Mouse (Mus musculus): Measurements from ENCODE around the gene 4931406C07Rik.
A peak's percentile ranks its signal among the peaks of the same experiment; 100 is the strongest.

Gene 4931406C07Rik

DNA sequence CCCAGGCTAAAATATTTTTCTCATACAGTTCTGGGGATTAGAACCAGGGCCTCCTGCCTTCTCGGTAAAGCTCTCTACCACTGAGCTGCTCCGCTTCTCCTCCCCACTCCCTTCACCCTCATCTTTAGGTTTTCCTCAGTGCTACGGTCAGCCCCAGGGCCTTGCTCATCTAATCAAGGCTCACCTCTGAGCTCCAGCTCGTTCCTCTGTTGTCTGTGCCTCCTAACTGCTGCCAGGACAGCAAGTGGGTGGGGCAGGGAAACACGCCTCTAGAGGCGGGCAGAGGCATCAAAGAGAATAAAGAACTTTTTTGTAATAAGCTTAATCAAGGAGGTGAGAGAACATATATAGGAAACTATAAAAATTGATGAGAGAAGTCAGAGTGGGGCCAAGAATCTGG, 18.4 kb downstream of the 4931406C07Rik start:
- no peak for DNase-seq

- DNase-seq, result no peak
Observed at GRCm38 (mm10) chr9:15285443-15285842, 20.8 kb downstream of the 4931406C07Rik start.

GRCm38 (mm10) chr9:15280491-15280879, 25.8 kb downstream of the 4931406C07Rik start:
- no peak for DNase-seq

GRCm38 (mm10) chr9:15279649-15280490, 26.4 kb downstream of the 4931406C07Rik start, which contains the start of gene Med17:
Med17 (minus strand) TSS chr9:15279931.
- DNase-seq, result peak; percentile 97

GRCm38 (mm10) chr9:15279139-15279648, 27.1 kb downstream of the 4931406C07Rik start:
- no peak for DNase-seq

DNA sequence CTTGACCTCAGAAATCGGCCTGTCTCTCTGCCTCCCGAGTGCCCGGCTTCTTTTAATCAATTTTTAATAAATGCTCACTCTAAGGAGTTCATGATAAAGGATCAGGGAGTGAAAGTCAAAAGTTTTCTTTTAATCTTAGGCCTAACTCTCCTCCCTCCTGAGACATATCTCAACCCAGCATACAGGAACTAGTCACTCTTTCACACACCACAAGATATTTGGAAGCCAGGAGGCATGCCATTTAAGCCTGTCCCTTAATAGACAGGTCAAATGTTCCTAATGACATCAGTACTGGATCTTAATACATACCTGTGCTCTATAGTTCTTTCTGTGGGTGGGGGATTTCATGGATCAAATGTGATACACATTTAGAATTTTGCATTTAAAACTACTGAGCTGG, 27.9 kb downstream of the 4931406C07Rik start:
- DNase-seq, result no peak

- no peak for DNase-seq
Observed at GRCm38 (mm10) chr9:15276855-15277254, 29.4 kb downstream of the 4931406C07Rik start.

DNA sequence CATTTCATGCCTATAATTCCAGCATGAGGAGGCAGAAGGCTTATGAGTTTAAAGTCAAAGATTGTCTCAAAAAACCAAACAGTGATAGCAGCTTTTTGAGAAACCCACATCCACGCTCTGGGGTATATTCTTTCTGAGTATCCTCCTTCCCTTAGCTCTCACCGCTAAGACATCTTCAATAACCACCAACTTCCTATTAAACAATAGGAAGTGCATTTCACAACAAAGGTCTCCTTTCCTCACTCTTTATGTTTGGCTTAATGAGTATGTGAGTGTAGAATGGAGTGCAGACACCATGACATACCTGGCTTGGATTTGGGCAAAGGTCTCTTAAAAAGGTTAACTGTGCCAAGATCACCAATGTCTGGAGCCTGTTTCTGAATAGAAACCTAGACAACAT, 32.3 kb downstream of the 4931406C07Rik start:
- no peak for DNase-seq

DNA sequence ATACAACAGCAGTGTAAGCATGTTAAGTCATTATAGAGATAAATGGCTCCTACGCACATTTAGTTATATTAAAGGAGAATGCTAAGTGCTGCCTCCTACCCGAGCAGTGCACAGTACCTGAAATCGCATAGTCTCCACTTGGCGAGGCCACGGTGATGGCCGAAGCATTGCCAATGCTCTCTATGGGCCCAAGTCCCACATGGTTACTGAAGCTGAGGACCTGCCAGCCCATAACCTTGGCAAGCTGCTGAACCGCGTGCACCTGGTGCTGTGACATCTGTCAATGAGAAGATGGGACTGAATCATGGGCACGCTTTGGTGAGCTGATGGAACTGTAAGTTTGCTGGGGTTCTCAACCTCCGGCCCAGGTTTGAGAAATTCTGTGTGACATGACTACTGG, 42.8 kb downstream of the 4931406C07Rik start:
- no peak for DNase-seq

DNA sequence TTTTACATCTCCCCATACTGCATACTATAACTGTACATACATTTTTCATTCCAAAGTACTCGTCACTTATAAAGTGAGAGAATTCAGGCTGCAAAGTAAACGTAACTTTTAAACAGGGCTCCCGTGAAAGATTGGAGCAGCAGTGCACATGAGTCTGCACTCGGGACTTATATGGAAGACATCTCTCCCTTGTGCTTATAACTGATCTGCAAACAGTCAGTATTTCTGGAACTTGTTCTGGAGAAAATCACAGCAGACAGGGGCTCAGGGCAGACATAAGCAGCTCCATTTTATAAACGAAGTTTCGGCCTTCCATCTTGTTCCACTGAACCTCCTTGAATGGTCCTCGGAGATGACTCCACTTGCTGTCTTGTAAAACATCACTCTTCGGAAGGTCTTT, 44.3 kb downstream of the 4931406C07Rik start:
- no peak for DNase-seq

DNA sequence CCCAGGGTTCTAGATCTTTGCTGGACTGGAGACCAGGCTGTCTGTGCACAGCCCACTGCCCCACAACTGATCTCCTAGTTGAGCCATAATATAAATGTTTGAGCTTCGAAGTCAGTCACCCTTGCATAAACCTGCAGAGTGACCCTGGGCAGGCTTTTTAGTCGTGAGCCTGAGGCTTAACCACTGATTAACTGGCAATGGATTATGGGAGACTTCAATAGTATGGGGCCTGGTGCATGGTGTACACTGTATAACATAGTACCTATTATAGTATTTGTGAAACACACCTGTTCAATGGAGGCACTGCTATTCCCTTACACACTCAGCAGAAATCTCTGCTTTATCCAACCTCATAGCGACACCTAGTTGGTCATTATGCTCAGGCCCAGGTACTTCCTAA, 50.0 kb downstream of the 4931406C07Rik start:
- no peak for DNase-seq

GRCm38 (mm10) chr9:15254501-15254900, 51.7 kb downstream of the 4931406C07Rik start:
- DNase-seq, result no peak

DNA sequence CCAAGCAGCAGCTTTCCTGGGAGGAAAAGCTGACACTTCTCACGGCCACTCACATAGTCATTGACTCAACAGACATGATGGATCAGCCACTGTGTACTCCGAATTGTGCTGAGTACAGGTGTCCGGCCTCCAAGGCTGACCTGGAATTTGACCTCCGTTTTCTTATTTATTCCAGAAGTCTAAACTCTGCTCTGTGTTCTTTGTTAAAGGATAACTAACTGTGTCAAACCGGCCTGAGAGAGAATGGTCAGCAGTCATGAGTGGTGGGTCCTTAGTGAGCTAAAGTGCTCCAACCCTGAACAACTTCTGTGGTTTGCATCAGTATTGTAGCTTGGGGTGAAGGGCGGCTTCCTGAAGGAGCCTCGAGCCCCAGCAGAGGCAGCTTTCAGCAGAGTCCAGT, 54.1 kb downstream of the 4931406C07Rik start:
- DNase-seq, result no peak

- no peak for DNase-seq
Observed at GRCm38 (mm10) chr9:15250376-15250775, 55.9 kb downstream of the 4931406C07Rik start.

DNA sequence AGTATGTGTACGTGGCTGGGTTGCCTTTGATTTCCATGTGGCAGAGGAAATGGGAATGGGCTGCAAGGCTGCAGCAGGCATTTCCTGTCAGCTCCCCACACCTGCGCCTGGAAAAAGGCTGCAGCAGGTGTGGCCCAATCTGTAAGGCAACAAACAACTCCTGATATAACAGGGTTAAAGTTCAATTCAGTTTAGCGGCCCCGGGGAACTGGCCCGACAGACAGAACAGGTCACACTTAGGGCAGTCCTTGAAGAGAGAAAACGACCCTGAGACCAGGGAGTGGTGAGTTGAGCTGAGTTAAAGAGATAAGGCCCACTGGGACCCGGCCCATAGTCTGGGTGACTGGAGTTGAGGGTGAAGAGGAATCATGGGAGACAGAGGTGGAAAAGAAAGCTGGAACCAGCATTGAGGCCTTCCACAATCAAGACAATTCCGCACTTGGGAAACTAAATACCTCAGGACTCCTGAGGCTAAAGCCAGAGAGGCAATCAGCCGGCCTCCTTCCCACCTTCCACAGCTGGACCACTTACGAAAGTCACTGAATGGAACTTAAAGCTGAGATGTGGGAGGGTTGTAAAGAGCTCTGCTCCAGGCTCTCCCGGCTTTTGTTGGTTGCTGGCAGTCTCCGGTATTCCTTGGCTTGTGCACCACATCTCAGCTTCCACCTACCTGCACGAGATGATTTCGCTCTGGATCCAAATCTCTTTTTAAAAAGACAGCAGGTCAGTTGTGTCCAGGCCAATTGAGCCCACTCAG, 60.8 kb downstream of the 4931406C07Rik start:
- DNase-seq, result no peak

DNA sequence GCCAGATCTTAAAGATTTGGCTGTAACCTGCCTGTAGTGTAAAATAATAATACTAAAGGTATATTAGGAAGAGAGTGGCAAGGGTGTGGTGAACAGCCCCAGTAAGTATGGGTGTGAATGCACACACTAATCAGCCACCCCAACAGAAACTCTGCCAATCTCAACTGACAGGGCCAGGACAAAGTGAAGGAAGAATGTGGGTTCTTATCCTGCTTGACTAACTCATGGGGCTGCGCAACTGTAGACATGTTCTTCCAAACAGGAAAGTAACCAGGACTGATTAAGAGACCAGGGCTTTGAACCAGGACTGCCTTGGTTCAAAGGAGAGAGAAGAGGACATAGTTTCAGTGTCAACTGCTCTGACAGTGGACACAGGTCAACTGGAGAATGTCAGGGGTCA, 64.1 kb downstream of the 4931406C07Rik start:
- no peak for DNase-seq

- DNase-seq, result peak; percentile 74
Observed at GRCm38 (mm10) chr9:15241596-15241939, 64.7 kb downstream of the 4931406C07Rik start.

- DNase-seq, result no peak
Observed at GRCm38 (mm10) chr9:15240863-15241595, 65.2 kb downstream of the 4931406C07Rik start.

DNA sequence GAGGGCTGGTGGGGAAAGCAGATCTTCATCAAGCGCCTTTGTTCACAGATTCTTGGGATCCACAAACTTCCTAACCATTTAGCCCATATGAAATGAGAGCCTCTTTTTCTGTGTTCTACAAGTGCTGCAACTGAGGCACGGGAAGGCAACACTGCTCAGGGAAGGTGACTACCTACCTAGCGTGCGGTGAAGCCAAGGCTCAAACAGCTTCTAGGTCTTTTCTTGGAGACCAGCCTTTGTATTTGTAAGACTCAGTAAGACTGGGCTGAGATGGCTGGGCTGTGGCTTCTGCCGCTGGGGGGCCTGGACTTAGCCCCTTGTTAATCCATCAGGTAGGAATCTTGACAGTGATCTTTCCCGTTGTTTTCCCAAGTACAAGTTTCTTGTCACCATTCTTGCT, 66.2 kb downstream of the 4931406C07Rik start:
- DNase-seq, result no peak

DNA sequence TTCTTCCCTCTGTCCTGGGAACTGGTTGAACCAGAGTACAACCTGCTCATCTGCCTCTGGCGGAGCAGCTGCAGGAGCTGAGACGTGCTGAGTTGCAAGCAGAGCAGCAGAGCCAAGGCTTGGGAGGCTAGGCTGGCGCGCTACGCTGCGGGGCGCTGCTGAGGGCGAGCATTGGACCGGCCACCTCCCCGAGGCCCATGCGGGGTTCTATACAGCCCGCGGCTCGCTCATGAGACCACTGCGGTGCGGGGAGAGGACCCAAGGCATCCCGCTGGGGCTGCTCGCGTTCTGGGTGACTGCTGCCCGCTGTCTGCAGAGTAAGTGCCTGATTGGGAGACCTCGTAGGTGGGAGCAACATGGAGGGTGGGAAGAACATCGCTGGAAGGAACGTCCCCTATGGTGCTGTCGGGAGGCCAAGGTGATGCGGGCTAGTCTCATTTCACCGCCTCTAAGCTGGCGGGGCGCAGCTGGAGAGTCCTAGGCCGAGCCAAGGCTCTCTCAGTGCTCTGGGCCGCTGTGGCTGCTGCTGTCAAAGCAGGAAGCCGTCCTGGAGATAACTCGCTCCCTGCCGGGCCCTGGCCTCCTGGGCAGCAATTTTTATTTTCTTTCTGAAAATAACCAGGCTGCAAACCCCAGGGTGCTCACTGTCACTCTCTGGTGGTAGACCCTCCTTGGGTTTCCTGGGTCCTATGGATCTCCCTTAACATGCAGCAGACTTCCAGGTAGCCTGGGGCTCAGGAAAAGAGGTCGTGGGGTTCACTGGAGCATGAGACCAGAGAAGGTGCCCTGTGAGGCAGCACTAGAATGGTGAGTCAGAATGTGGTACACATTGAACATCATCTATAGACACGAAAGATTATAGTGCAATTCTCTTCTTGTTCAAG, 67.0 kb downstream of the 4931406C07Rik start, which contains the start of gene Vstm5:
TSS of gene Vstm5 (plus strand) at position 4 of the 884 bp plus-strand sequence.
- peak; percentile 74 for DNase-seq

GRCm38 (mm10) chr9:15238297-15238990, 67.8 kb downstream of the 4931406C07Rik start:
- no peak for DNase-seq

Data from embryo, embryonic 11 days (tissue).